Mouse (Mus musculus) ES-E14 (cell line): Measurements from ENCODE around the gene Scn8a.

Source experiments
- CHD2 ChIP-seq: IDR thresholded peaks from 2 replicates; pipeline ENCODE4 v1.6.1; 2014; ENCODE audit warnings: mild to moderate bottlenecking, low read depth, low read length, inconsistent platforms
- HCFC1 ChIP-seq: IDR thresholded peaks from 2 replicates; pipeline ENCODE4 v1.6.1; 2012; ENCODE audit warnings: low read length, inconsistent platforms, borderline replicate concordance; ENCODE audit not compliant: insufficient read depth
- MAFK ChIP-seq: IDR thresholded peaks from 2 replicates; pipeline ENCODE4 v1.6.1; 2014; ENCODE audit warnings: mild to moderate bottlenecking, low read depth, low read length, inconsistent platforms; ENCODE audit not compliant: insufficient read depth
- ZC3H11A ChIP-seq: IDR thresholded peaks from 2 replicates; pipeline ENCODE4 v1.6.1; 2012; ENCODE audit warnings: low read depth, mild to moderate bottlenecking, inconsistent platforms, low read length, borderline replicate concordance
- ZNF384 ChIP-seq: IDR thresholded peaks from 2 replicates; pipeline ENCODE4 v1.6.1; 2012; ENCODE audit warnings: low read depth, low read length, inconsistent platforms

GRCm38 (mm10) chr15:100881385-100881784 lies 11.7 kb downstream of the Scn8a start:
- TF ChIP-seq MAFK (no peak), CHD2 (no peak), ZNF384 (no peak), HCFC1 (no peak), ZC3H11A (no peak)
